Mouse (Mus musculus) spleen, postnatal 10 days (tissue): Measurements from ENCODE around the gene F2rl2.

Experiments used
- DNase-seq, 2 experiments: peaks; one replicate each; pipeline ENCODE4 v3.0.0; 2021 to 2022; ENCODE audit warnings: low spot score in 2 of 2

F2rl2 gene

DNA sequence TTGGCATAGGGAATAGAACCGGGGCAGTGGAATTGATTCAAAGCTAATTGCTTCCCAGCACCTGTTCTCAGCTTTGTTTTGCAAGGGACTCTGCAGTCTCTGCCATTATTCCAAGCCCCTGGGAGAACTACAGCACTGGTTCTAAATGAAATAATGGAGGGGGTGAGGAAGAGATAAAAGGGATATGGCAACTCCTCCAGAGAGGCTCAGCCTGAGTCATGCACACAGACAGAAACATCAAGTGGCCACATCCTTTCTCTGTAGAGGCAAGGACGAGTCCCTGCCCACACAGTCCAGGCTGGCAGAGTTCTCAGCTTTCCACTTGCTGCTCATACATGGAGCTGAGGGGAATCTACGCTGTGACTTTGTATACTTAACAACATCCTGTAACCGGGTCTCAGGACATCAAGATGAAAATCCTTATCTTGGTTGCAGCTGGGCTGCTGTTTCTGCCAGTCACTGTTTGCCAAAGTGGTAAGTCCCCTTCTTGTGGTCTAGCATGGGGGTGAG, at the start of gene F2rl2:
F2rl2 (plus strand) TSS at position 200 of the 510 bp plus-strand sequence.
- DNase-seq = no peak

- DNase-seq = no peak
Measured at GRCm38 (mm10) chr13:95647248-95647647, 49.4 kb upstream of the F2rl2 start.

DNA sequence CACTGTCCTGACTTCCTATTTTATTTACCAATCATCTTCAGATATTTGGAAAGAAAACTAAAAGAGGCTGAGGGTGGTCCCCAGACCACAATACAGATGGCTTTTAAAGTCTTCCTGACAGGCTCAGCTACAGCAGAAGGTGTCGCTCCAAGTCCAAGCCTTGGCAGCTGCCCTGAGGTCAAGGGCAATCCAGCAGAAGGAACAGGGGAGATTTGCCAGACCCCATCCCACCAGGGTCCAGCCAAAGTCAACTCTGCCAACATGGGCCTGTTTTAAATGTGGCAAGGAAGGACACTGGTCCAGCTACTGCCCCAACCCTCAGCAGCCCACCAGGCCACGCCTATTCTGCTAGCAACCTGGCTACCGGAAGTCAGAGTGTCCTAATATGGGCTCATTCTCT, 46.7 kb upstream of the F2rl2 start:
- DNase-seq = no peak

GRCm38 (mm10) chr13:95651870-95652668, 44.6 kb upstream of the F2rl2 start:
- no peak for DNase-seq

- no peak for DNase-seq
Measured at GRCm38 (mm10) chr13:95653696-95654095, 43.0 kb upstream of the F2rl2 start.

DNA sequence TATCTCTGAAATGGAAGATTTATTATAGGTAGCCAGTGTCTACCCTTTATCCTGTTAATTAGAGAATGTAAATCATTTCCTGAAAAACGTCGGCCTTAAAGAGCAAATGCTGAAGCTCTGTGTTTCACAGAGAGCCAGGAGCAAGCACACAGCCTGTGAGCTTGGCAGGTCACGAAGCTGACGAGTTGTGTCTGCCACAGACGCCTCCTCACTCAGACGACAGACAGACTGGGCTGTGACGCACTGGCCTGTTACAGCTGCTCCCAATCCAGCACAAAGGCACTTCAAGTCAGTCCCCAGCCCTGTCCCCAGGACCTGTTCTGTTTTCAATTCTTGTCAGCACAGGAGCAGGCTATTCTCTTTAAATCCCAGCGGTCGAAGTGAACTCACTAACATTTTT, 41.4 kb upstream of the F2rl2 start:
- DNase-seq = no peak

- DNase-seq = no peak
Measured at GRCm38 (mm10) chr13:95657171-95657570, 39.5 kb upstream of the F2rl2 start.

DNA sequence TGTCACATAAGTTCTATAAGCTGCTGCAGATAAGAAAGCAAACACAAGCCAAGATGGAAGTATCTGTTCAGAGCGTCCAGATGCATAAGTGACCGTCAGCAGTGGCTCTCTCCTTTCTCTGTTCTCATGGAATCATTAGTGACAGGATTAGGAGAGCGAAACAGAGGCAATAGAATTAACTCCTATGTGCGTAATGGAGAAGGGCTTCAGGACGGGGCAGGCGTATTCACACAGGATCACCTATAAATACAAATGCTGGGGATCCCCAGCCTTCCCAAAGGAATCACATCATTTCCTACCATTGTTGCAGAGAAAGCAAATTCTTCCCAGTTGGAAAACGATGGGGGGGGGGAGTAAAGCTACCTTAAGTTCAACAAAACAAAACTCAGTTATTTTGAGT, 37.2 kb upstream of the F2rl2 start:
- no peak for DNase-seq

- no peak for DNase-seq
Measured at GRCm38 (mm10) chr13:95663834-95664233, 32.8 kb upstream of the F2rl2 start.

DNA sequence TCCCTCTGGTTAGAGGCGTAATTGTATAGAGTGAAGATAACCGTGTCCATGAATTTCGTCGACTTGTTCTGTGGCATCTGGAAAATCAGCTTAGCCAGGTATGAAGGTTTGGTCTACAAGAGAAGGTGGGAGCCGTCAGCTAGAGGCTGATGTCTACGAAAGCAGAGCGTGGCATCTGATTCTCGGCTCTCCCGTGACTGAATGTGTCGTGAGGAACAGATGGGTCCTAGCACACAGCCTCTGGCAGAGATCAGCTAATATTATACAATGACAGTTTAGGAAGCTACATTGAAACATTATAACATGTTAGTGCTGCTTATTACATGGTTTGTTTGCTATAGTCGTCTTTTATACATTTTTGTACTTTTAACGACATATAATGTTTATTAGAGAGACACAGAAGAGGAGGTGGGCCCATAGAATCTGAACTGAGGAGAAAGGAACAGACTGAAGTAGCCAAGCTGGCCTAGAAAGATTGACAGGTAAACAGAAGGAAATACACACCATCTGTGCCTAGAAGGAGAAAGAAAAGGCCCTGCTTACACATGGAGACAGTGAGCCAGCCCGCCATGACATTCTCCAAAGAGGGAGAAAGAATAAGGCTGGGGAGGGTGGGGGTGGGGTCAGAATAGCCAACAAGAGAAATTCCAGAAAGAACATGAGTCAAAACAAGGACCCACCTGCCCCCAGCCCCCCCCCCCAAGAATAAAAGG, 30.9 kb upstream of the F2rl2 start:
- no peak for DNase-seq

DNA sequence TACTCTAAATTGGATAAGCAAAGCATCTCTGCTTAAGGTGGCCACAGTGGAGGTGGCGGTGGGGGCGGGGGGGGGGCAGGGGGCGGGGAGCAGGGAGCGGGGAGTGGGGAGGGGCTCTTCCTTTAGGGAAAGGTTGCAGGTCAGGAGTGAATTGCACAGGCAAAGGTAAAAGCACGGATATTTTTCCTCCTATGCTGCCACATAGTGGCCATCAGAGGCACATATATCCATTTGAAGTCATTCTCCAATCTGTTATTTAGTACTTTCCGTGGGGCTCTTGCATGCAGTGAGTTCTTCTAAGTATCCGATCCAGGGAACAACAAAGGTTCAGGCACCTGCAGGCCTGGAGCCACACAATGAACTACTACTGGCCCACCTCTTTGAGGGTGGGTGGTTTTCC, 29.4 kb upstream of the F2rl2 start:
- no peak for DNase-seq

- no peak for DNase-seq
Measured at GRCm38 (mm10) chr13:95670534-95670933, 26.1 kb upstream of the F2rl2 start.

DNA sequence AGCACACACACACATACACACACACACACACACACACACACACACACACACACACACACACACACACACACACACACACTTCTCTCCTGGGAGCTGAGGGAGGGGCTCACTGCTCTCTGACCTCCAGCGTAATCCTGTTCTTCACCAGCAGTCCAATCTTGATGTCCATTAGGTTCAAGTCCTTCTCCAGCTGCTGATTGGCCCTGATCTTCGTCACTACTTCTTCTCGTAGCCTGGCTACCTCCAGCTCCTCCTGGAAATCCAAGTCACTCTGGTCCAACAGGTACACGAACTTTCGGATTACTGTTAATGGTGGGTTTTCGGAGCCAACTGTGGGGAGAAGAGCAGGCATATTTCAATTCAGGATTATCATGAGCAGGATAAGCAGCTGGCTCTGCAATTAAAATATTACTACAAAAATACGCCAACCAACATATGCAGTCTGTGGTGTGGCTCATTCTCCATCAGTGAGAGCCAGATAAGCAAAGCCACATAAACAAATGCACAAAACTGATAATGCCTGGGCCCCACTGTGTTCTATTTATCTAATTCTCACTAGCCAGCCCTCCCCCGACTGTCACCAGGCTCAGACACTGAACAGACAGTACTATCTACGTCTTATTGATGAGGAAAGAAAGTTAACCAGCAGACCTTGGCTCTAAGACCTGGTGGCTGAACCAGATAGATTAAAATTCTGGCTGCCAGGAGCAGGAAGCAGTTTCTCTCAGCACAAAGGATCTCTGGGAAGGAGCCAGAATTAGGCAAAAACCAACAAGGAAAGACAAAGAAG, 25.4 kb upstream of the F2rl2 start:
- DNase-seq = peak in 1 of 2 experiments; percentile 31

DNA sequence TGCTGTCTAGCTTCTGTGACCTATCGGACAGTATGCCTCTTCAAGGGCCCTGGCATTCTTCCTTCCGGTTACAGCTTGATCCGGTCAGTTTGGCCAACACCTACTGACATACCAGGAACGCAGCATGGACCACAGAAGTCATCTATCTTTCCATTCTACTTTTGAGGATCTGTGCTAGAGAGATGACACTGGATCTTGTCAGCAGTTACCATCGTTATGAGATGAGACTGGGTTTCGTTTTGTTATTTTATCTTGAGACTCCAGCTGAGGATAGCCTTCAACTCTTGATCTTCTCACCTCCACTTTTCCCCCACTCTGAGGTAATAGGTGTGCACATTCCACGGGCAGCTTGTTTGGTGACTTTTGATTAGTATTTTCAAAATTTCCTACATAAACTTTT, 24.3 kb upstream of the F2rl2 start:
- DNase-seq = no peak

GRCm38 (mm10) chr13:95679078-95679477, 17.6 kb upstream of the F2rl2 start:
- peak in 1 of 2 experiments; percentile 35 for DNase-seq

- DNase-seq = no peak
Measured at GRCm38 (mm10) chr13:95679491-95679941, 17.1 kb upstream of the F2rl2 start.

DNA sequence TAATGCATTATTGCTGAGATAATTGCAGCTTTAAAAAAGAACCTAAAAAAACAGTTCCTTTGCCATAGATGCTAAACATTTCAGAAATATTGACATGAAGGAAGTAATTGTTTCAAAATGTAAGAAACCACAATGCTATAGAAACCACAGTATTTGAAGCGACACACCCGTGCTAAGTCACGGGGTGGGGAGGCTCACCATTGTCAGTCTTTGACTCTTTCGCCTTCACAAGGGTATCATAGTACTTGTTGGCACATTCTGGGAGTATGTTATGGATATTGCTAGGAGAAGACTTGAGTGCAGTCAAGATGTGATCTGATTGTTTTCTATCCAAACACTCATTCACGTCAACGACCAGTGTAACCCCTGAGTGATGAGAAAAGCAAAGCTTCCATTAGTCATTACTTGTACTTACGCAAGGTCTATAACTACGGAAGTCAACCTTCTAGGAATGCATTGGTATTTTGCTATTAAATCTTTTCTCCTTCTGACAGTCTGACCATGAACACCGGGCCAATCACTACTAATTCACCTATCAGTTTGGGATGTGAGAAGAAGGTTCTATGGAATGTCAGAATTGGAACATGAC, 11.9 kb upstream of the F2rl2 start:
- no peak for DNase-seq

GRCm38 (mm10) chr13:95685736-95686135, 10.9 kb upstream of the F2rl2 start:
- peak in 1 of 2 experiments; percentile 47 for DNase-seq

DNA sequence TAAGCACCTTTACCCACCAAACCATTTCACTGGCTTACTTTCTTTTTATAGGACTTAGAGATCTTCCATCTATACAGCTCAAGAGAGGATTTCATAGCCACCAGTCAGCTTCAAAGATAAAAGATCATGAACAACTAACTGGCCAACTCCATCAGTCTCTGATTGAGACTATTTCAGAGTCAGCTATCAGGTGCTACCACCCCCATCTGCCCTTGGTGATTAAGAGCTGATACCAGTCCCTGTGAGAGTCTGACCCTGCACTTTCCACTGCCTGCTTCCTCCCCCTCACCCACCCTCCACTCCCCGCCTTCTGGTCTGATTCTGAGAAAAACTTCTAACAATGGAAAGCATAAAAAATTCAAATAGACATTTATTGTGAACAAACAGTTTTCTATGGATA, 8.1 kb upstream of the F2rl2 start:
- DNase-seq = no peak

- DNase-seq = no peak
Measured at GRCm38 (mm10) chr13:95692201-95692600, 4.5 kb upstream of the F2rl2 start.

DNA sequence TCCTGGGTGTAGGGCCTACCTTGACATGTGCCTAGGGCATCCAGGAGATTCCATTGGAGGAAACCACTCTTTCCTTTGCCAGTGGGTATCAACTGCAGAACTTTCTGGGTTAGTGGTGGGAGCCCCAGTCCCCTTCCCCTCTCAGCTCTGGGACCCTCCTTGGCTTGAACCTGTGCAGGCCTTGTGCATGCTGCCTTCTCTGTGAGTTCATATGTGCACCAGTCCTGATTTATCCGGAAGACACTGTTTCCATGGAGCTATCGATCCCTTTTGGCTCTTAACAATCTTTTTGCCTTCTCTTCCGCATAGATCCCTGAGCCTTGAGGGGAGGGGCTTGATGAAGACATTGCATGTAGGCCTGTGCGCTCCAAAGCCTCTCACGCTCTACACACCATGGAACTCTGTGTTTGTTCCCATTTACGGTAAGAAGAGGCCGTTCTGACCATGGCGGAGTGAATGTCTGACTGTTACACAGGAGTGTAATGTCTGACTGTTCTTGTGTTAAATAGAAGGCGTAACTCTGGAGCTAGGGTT, 466 bp upstream of the F2rl2 start:
- DNase-seq = no peak
